Mouse (Mus musculus) lung, adult 2 months (tissue): ENCODE measurements at regions not wholly inside any gene's neighbourhood (a gene's known extent, or its start where the extent isn't known, plus 50 kb on each side); places are given as distances from the start of the nearest gene placed in this dataset.

Experiments used
- DNase-seq: peaks from one replicate; pipeline ENCODE4 v3.0.0; 2022
- H3K4me1 ChIP-seq: fragments of 200-500 bp; 2 replicates; pipeline ENCODE4 v1.6.1; 2011; ENCODE audit warnings: low read length; ENCODE audit not compliant: control insufficient read depth, insufficient read depth
- H3K4me3 ChIP-seq: fragments of 200-500 bp; replicated peaks from 2 replicates; pipeline ENCODE3; 2011; ENCODE audit warnings: low read depth, mild to moderate bottlenecking, control low read depth, low read length; ENCODE audit errors: extremely low read depth
- CTCF ChIP-seq: fragments of 200-500 bp; IDR thresholded peaks from 2 replicates; pipeline ENCODE4 v1.5.1; 2011; ENCODE audit warnings: mild to moderate bottlenecking, low read length, control low read depth; ENCODE audit not compliant: insufficient read depth
- POLR2A ChIP-seq: fragments of 200-500 bp; IDR thresholded peaks from 2 replicates; pipeline ENCODE4 v1.6.1; 2011; ENCODE audit warnings: low read depth, mild to moderate bottlenecking, control low read depth, low read length, borderline replicate concordance; ENCODE audit errors: extremely low read depth
- WGBS: fragments of 180-500 bp; shearing (Covaris S2); methylation state at CpG from one replicate; pipeline ENCODE4 v1.1.7; 2018; 5-methylcytosine and 5-hydroxymethylcytosine counted together

- no peak for TF ChIP-seq CTCF
- DNase-seq, result no peak
- 81% methylated on average over 7 of the region's 7 CpGs for WGBS
- Histone ChIP-seq H3K4me3 (no peak overlapping the region), H3K4me1 (no peaks in the 10 kb centered on the region)
These were observed 160.2 kb upstream of the Rbms1 start for GRCm38 (mm10) chr2:61123046-61123806.

DNA sequence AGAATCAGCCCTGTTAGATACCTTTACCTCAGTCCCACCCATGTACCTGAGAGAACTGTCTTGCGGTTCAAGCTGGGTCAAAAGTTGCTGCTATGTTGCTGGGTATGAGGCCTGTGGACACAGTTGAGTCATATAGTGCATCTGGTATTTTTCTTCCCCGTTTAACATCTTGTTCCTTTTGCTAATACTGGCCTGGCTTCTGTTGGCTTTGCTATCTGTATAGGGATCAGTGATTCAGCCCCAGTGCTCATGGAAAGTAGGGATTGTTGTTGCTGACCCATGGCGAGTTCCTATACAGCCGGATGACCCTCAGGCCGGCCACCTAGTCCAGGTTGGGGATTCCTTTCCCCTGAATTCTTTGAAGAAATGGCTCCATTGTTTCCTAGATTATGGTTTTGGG lies 158.3 kb upstream of the Rbms1 start:
- 86% methylated on average over 5 of the region's 5 CpGs for WGBS
- no peak for DNase-seq
- Histone ChIP-seq H3K4me1 (no peaks in the 10 kb centered on the region), H3K4me3 (no peak overlapping the region)
- TF ChIP-seq CTCF, result no peak
- TF ChIP-seq POLR2A, result no peak

DNA sequence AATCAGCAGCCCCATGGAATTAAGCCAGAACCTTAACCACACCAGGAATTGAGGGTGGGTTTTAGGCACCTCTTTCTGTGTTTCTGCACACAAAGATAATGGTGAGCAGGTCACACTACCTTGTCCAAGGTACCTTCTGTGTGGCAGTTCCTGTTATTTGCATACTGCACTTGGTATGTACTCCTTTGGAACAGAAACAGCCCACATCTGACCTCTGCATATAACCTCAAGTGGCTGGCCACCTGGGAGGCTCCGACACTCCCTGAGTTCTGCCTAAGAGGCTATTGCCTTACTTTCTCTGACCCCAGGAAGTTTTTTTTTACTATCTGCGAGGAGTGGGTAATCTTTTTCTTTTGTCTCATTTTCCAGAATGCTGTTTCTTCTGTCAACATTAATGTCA lies 151.6 kb upstream of the Rbms1 start:
- 78% methylated on average over 2 of the region's 2 CpGs for WGBS
- DNase-seq, result no peak
- peaks cover 8% of the 10 kb centered on the region for H3K4me1 ChIP-seq
- no peak overlapping the region for H3K4me3 ChIP-seq
- TF ChIP-seq POLR2A (no peak), CTCF (no peak)

GRCm38 (mm10) chr2:61113916-61114315 lies 150.9 kb upstream of the Rbms1 start:
- peak; percentile 37 for DNase-seq
- TF ChIP-seq CTCF (no peak), POLR2A (no peak)
- WGBS, result 57% methylated on average over 6 of the region's 6 CpGs
- Histone ChIP-seq H3K4me1 (peaks cover 9% of the 10 kb centered on the region), H3K4me3 (no peak overlapping the region)

DNA sequence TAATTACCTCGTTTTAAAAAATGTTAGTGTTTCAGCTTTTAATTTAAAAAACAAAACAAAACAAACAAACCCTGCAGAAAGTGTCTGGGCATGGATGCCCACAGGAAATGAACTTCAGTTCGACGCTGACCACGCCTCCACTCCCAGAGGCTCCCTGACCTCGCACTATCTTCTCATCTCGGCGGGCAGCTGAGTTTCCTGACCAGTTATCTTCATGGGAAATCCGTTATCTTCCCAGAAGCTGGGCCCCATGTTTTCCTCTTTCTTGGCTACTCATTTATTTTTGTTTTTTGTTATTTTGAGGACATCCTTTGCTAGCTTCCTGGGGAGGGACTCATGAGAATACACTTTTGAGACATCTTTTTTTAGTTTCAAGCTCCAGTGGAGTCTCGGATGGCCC lies 147.6 kb upstream of the Rbms1 start:
- no peak for DNase-seq
- no peak for TF ChIP-seq CTCF
- no peak for TF ChIP-seq POLR2A

GRCm38 (mm10) chr2:61109564-61109963 lies 146.6 kb upstream of the Rbms1 start:
- WGBS, result 52% methylated on average over 3 of the region's 3 CpGs
- TF ChIP-seq CTCF, result no peak
- TF ChIP-seq POLR2A, result no peak
- DNase-seq, result no peak
- no peak overlapping the region for H3K4me3 ChIP-seq
- H3K4me1 ChIP-seq, result peaks cover 9% of the 10 kb centered on the region

More for the DNA sequence above, 147.6 kb upstream of the Rbms1 start:
- peaks cover 9% of the 10 kb centered on the region for H3K4me1 ChIP-seq
- WGBS, result 38% methylated on average over 9 of the region's 9 CpGs
- no peak overlapping the region for H3K4me3 ChIP-seq

DNA sequence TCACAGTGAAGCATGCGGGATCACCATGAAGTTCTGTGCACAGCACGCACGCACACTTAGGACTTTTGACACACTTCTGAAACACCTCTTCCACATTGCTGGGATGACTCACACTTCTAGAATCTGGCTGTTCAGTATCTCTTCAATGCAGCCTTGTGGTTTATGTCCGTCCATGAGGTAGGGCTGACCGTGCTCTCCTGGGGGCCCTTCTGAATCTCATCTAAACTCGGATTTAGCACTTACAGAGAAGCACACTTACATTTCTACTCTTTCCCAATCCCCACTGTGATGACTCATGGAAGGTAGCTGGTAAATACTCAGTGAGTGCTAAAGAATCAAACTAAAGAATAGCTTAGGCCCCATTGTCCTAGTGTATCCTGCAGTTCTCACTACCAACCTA lies 142.2 kb upstream of the Rbms1 start:
- no peak overlapping the region for H3K4me3 ChIP-seq
- DNase-seq, result no peak
- H3K4me1 ChIP-seq, result peaks cover 2% of the 10 kb centered on the region; the same call in 1 of the 2 replicates
- WGBS, result 69% methylated on average over 6 of the region's 6 CpGs
- no peak for TF ChIP-seq CTCF

- TF ChIP-seq POLR2A (no peak), CTCF (no peak)
- Histone ChIP-seq H3K4me3 (no peak overlapping the region), H3K4me1 (no peaks in the 10 kb centered on the region; the same call in 1 of the 2 replicates)
- DNase-seq, result no peak
- WGBS, result 65% methylated on average over 4 of the region's 4 CpGs
These were observed 137.9 kb upstream of the Rbms1 start for GRCm38 (mm10) chr2:61100854-61101253.

DNA sequence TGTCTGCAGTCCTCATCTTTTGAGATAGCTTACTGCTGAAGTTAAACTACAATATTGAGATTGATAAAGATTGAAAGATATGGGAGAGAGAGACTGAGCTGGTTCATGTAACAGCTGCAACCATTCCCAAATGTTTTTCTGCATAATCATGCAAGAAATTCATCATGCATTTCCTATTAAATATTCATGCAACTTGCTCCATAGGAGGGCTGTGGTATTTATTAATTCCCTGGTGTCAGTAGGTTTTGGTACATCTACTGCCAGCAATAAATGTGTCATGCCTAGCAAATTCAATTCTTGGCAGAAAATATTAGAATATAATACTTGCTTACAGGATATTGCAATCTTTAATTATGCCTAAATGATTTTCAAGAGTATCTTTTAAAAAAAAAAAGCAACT lies 125.5 kb upstream of the Rbms1 start:
- DNase-seq, result no peak
- Histone ChIP-seq H3K4me3 (no peak overlapping the region), H3K4me1 (no peaks in the 10 kb centered on the region)
- TF ChIP-seq POLR2A (no peak), CTCF (no peak)

GRCm38 (mm10) chr2:61084835-61085234 lies 121.8 kb upstream of the Rbms1 start:
- H3K4me3 ChIP-seq, result no peak overlapping the region
- H3K4me1 ChIP-seq, result no peaks in the 10 kb centered on the region
- DNase-seq, result no peak
- TF ChIP-seq POLR2A, result no peak
- TF ChIP-seq CTCF, result no peak
- 68% methylated on average over 3 of the region's 3 CpGs for WGBS
